Mouse (Mus musculus): ENCODE data around the gene Stard3. TPM values are rescaled to one million over a fixed set of nuclear protein-coding genes. Genes with fewer than 3 reads are reported as not detected.
"Not testable (repeated sequence)": the region's sequence is repeated elsewhere in the genome, so short reads cannot be mapped to it uniquely, and the experiment has no call there.

Stard3 gene
- total RNA-seq, 4 experiments from 2014 or later = 35.5 to 41.0 (median 36.5) TPM

GRCm38 (mm10) chr11:98372406-98372805, 14.2 kb downstream of the Stard3 start:
- DNase-seq (ENCODE audit: low spot score in 2 of 2) = peak in 1 of 2 experiments; percentile 61

- no peak for DNase-seq (ENCODE audit: low spot score in 2 of 2)
Observed at GRCm38 (mm10) chr11:98373244-98373643, 15.1 kb downstream of the Stard3 start.

- DNase-seq (ENCODE audit: low spot score in 2 of 2) = no peak
Observed at GRCm38 (mm10) chr11:98374266-98374665, 16.1 kb downstream of the Stard3 start.

GRCm38 (mm10) chr11:98376756-98377155, 18.6 kb downstream of the Stard3 start:
- DNase-seq (ENCODE audit: low spot score in 2 of 2) = no peak

- DNase-seq (ENCODE audit: low spot score in 2 of 2) = no peak
Observed at GRCm38 (mm10) chr11:98377787-98378186, 19.6 kb downstream of the Stard3 start.

GRCm38 (mm10) chr11:98379379-98379778, 21.2 kb downstream of the Stard3 start:
- no peak for DNase-seq (ENCODE audit: low spot score in 2 of 2)

- no peak for DNase-seq (ENCODE audit: low spot score in 2 of 2)
Observed at GRCm38 (mm10) chr11:98380106-98380505, 21.9 kb downstream of the Stard3 start.

GRCm38 (mm10) chr11:98381651-98382050, 23.5 kb downstream of the Stard3 start:
- DNase-seq (ENCODE audit: low spot score in 2 of 2) = no peak

- DNase-seq (ENCODE audit: low spot score in 2 of 2) = not testable (repeated sequence)
Observed at GRCm38 (mm10) chr11:98382405-98382804, 24.2 kb downstream of the Stard3 start.

- DNase-seq (ENCODE audit: low spot score in 2 of 2) = no peak
Observed at GRCm38 (mm10) chr11:98383261-98384030, 25.3 kb downstream of the Stard3 start, which contains the start of gene Tcap. TSS of gene Tcap (plus strand) at chr11:98383811.

- no peak for DNase-seq (ENCODE audit: low spot score in 2 of 2)
Observed at GRCm38 (mm10) chr11:98384216-98384615, 26.0 kb downstream of the Stard3 start.

GRCm38 (mm10) chr11:98384721-98385637, 26.8 kb downstream of the Stard3 start:
- DNase-seq (ENCODE audit: low spot score in 2 of 2) = no peak

- no peak for DNase-seq (ENCODE audit: low spot score in 2 of 2)
Observed at GRCm38 (mm10) chr11:98385638-98386585, 27.7 kb downstream of the Stard3 start, which contains the start of gene Pnmt. TSS of gene Pnmt (plus strand) at chr11:98386450.

- DNase-seq (ENCODE audit: low spot score in 2 of 2) = no peak
Observed at GRCm38 (mm10) chr11:98386596-98386995, 28.4 kb downstream of the Stard3 start.

- no peak for DNase-seq (ENCODE audit: low spot score in 2 of 2)
Observed at GRCm38 (mm10) chr11:98387056-98387577, 28.9 kb downstream of the Stard3 start.

- DNase-seq (ENCODE audit: low spot score in 2 of 2) = no peak
Observed at GRCm38 (mm10) chr11:98388282-98388681, 30.1 kb downstream of the Stard3 start.

- peak in 1 of 2 experiments; percentile 58 for DNase-seq (ENCODE audit: low spot score in 2 of 2)
Observed at GRCm38 (mm10) chr11:98389221-98389780, 31.1 kb downstream of the Stard3 start.

- DNase-seq (ENCODE audit: low spot score in 2 of 2) = no peak
Observed at GRCm38 (mm10) chr11:98390141-98390540, 32.0 kb downstream of the Stard3 start.

- DNase-seq (ENCODE audit: low spot score in 2 of 2) = no peak
Observed at GRCm38 (mm10) chr11:98392034-98392433, 33.9 kb downstream of the Stard3 start.

- no peak for DNase-seq (ENCODE audit: low spot score in 2 of 2)
Observed at GRCm38 (mm10) chr11:98392645-98393044, 34.5 kb downstream of the Stard3 start.

All from layer of hippocampus, adult 8-10 months (tissue).